Mouse (Mus musculus) regulatory T cell (primary cell): Measurements from ENCODE around the gene Gm3591.

Experiments used
- in situ Hi-C: fragments of 300-600 bp; cut with MboI, MseI; formaldehyde crosslinking; loops from one replicate; pipeline ENCODE4 v1.15.1; 2025; ENCODE audit warnings: high pct_unique_total_duplicates

Gene Gm3591

DNA sequence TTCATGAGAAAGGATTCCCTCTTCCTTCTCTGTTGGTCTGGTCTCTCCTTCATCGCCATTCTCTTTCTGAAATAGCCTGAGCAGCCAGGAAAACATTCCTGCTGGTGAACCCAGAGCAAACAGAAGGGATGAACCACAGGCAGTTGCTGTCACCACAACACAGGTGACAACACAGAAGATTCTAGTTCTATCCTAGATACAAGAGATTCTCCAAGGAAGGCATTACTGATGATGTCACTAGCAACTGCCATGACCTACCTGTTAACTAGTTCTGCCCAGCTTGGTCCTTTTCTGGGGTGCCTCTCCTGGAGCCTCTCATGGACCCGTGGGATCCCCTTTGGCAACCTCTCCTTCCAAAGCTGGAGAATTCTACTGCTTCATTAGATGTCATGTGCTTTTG lies at the start of gene Gm3591:
Gm3591 (minus strand) TSS at position 101 of the 400 bp plus-strand sequence.
- in situ Hi-C loops, result loop anchor here (25.0 kb wide), 1 partner anchor 475 kb away; no protein-coding TSS in a partner anchor

DNA sequence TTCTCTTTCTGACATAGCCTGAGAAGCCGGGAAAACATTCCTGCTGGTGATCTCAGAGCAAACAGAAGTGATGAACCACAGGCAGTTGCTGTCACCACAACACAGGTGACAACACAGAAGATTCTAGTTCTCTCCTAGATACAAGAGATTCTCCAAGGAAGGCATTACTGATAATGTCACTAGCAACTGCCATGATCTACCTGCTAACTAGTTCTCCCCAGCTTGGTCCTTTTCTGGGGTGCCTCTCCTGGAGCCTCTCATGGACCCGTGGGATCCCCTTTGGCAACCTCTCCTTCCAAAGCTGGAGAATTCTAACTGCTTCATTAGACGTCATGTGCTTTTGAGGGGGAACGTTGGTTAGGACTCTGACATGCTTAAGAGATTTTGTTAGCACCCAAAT lies 32.2 kb upstream of the Gm3591 start, which contains the start of gene Gm3594:
Gm3594 (minus strand) TSS at position 101 of the 400 bp plus-strand sequence.
- in situ Hi-C loops, result loop anchor here (25.0 kb wide), 1 partner anchor 332 kb away; the partner anchor contains the start of gene Gm3468

DNA sequence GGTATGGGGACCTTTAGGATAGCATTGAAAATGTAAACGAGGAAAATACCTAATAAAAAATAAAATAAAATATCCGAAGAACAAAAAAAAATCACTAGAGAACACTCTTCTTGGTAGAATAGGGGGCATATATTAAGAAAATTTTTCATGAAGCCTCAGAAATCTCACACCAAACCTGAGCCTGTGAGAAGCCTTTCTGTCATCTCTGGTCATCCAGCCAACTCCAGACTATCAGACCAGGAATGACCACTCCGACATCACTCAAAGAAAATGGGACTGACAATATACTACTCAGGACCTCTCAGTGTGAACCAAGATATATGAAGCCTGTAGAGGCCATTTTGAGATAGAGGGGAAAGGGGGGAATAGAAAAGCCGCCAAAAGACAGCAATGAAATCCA lies 28.5 kb upstream of the Gm3591 start:
- in situ Hi-C loops, result loop anchor here (25.0 kb wide), 1 partner anchor 328 kb away; the partner anchor contains the start of gene Gm3468

DNA sequence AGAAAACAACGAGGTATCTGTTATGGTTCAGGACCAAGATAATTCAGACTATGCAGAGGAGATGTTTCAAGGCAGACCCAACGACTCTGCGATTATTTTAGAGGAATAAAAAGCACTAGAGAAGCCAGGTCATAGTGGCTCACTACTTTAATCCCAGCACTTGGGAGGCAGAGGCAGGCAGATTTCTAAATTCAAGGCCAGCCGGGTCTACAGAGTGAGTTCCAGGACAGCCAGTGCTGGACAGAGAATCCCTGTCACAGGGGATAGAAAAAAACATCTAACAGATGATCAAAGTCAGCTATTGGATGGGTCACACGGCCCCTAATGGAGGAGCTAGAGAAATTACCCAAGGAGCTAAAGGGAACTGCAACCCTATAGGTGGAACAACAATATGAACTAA lies 27.9 kb upstream of the Gm3591 start:
- in situ Hi-C loops, result loop anchor here (25.0 kb wide), 1 partner anchor 328 kb away; the partner anchor contains the start of gene Gm3468

DNA sequence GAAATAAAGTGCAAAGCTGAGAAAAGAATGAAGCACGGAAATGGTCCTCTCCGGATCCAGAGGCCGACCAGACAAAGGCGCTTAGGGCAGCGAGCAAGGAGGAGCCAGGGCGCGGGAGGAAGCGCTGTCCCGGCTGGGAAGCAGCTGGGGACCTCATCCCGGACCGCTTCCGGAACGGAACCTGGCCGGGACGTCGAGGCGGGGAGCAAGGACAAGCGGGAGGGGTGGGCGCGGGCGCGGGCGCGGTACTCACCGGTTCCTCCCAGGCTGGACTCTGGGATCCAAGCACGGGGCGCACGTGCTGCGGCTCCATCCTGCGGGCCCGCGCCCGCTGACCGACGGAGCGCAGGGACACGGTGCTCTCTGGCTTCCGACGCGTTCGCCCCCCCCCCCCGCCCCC lies 14.5 kb upstream of the Gm3591 start:
- in situ Hi-C loops, result loop anchor here (25.0 kb wide), 1 partner anchor 314 kb away; the partner anchor contains the start of gene Gm3468

DNA sequence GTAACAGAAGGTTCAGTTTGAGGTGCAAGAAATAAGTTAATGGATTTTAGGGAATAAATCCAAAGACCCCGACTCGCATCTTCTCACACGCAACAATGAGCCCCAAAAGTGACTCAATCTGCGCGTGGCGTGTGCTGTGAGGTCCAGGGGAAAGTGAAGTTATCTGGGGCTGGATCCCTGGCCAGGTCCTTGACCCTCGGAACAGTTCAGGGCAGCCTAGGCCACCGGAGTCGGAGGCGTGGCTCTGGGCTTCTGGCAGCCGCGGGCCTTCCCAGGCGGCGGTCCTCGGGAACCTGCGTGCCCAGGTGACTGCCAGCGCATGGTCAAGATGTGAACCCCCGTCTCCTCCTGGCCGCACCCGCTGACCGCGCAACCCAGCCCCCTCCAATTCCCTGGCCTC lies 14.1 kb upstream of the Gm3591 start:
- in situ Hi-C loops, result loop anchor here (25.0 kb wide), 1 partner anchor 314 kb away; the partner anchor contains the start of gene Gm3468

DNA sequence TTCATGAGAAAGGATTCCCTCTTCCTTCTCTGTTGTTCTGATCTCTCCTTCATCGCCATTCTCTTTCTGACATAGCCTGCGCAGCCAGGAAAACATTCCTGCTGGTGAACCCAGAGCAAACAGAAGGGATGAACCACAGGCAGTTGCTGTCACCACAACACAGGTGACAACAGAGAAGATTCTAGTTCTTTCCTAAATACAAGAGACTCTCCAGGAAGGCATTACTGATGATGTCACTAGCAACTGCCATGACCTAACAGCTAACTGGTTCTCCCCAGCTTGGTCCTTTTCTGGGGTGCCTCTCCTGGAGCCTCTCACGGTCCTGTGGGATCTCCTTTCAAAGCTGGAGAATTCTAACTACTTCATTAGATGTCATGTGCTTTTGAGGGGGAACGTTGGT lies 22.1 kb downstream of the Gm3591 start, which contains the start of gene Gm16440:
Gm16440 (minus strand) TSS at position 101 of the 400 bp plus-strand sequence.
- in situ Hi-C loops, result loop anchor here (25.0 kb wide), 2 partner anchors 1072 to 1503 kb away; partner anchors contain the start of genes Gm3278 and Gm3755
